Mouse (Mus musculus): Measurements from ENCODE around the gene Samd1. TPM values are rescaled to one million over a fixed set of nuclear protein-coding genes. Genes with fewer than 3 reads are reported as not detected.

The Samd1 gene
- total and polyA plus RNA-seq, 3 experiments = 111 to 121 TPM; not detected in 1

- peak; percentile 71; the same call in 1 of the 2 replicates for TF ChIP-seq ZMIZ1 (IDR thresholded peaks at IDR 0.05; ENCODE audit: low read depth, low read length)
- TF ChIP-seq TCF12 (IDR thresholded peaks at IDR 0.05; ENCODE audit: low read depth, low read length) = no peak
- TF ChIP-seq MXI1 (IDR thresholded peaks at IDR 0.05; ENCODE audit: low read depth, low read length) = 0 out of 2 replicates have a peak, but pooled peaks have one; percentile 36
- no peak for TF ChIP-seq MAFK (IDR thresholded peaks at IDR 0.05; ENCODE audit: borderline replicate concordance, low read depth, low read length)
Observed at GRCm38 (mm10) chr8:83996567-83997505, 636 bp upstream of the Samd1 start (continued).

- Histone ChIP-seq H3K4me3 (ENCODE audit: control insufficient read depth in 1 of 2, insufficient read depth in 1 of 2, low read depth in 2 of 2, low read length in 2 of 2) (peak overlapping the region; percentile 73 to 80), H3K4me1 (ENCODE audit: control insufficient read depth in 1 of 2, insufficient read depth in 2 of 2, low read length in 2 of 2) (peaks cover 4 to 24% of the 10 kb centered on the region in 2 experiments), H3K27me3 (ENCODE audit: control insufficient read depth in 1 of 2, insufficient read depth in 2 of 2, low read length in 2 of 2) (no peaks in the 10 kb centered on the region), H3K36me3 (ENCODE audit: control insufficient read depth in 1 of 2, insufficient read depth in 2 of 2, low read length in 2 of 2) (peaks cover 3 to 14% of the 10 kb centered on the region in 2 experiments; a peak in 2 of 4 replicates), H3K27ac (ENCODE audit: control insufficient read depth, low read depth, low read length) (peak overlapping the region; percentile 22), H3K9me3 (replicated peaks; ENCODE audit: insufficient read depth, low read length) (no peaks in the 10 kb centered on the region), H3K79me2 (ENCODE audit: control insufficient read depth, insufficient read depth, low read length, poor library complexity) (peaks cover 20% of the 10 kb centered on the region), H3K9ac (ENCODE audit: control insufficient read depth, low read depth, low read length, poor library complexity, severe bottlenecking) (peak overlapping the region; percentile 75)
- TF ChIP-seq MYC (IDR thresholded peaks at IDR 0.05; ENCODE audit: low read depth, low read length) (peak; percentile 58; the same call in 1 of the 2 replicates), E2F4 (IDR thresholded peaks at IDR 0.05; ENCODE audit: borderline replicate concordance, low read depth, low read length) (no peak), SMC3 (IDR thresholded peaks at IDR 0.05; ENCODE audit: low read depth, low read length) (peak; percentile 50), GABPA (IDR thresholded peaks at IDR 0.05; ENCODE audit: low read depth, low read length) (no peak), NELFE (IDR thresholded peaks at IDR 0.05; ENCODE audit: low read depth, low read length) (peak; percentile 29; the same call in 1 of the 2 replicates), UBTF (IDR thresholded peaks at IDR 0.05; ENCODE audit: borderline replicate concordance, insufficient read depth, low read depth, low read length) (peak; percentile 85; the same call in 1 of the 2 replicates), CTCF (IDR thresholded peaks at IDR 0.05 in 2 of 3, conservative IDR thresholded peaks at IDR 0.05 in 1 of 3; ENCODE audit: control insufficient read depth in 1 of 3, insufficient read depth in 1 of 3, low read depth in 2 of 3, low read length in 3 of 3, poor library complexity in 1 of 3, severe bottlenecking in 1 of 3) (peak; percentile 48 to 63 (median 57)), NRF1 (IDR thresholded peaks at IDR 0.05; ENCODE audit: insufficient read depth, low read depth, low read length, poor library complexity, severe bottlenecking) (peak; percentile 69), RAD21 (IDR thresholded peaks at IDR 0.05; ENCODE audit: low read depth, low read length) (peak; percentile 30), HCFC1 (IDR thresholded peaks at IDR 0.05; ENCODE audit: low read depth, low read length) (peak; percentile 55; the same call in 1 of the 2 replicates), USF1 (IDR thresholded peaks at IDR 0.05; ENCODE audit: low read depth, low read length) (no peak), POLR2A (IDR thresholded peaks at IDR 0.05; ENCODE audit: control insufficient read depth in 1 of 2, insufficient read depth in 1 of 2, low read depth in 1 of 2, low read length in 2 of 2, poor library complexity in 1 of 2) (peak in 1 of 2 experiments; percentile 14; a peak in 1 of 4 replicates), SIN3A (IDR thresholded peaks at IDR 0.05; ENCODE audit: low read length) (peak; percentile 75)
- DNase-seq (ENCODE audit: low read depth, low spot score) = peak; percentile 83
Observed at GRCm38 (mm10) chr8:83998231-83999056, 972 bp downstream of the Samd1 start.

Measured in MEL (cell line).